Mouse (Mus musculus) left cerebral cortex, adult 11 months (tissue): ENCODE results near the gene Lrrc25.

ENCODE experiments used
- DNase-seq: peaks from one replicate; pipeline ENCODE4 v3.0.0; 2022; ENCODE audit warnings: low spot score

Gene Lrrc25

GRCm38 (mm10) chr8:70648164-70648442 is 32.1 kb downstream of the Lrrc25 start:
- no peak for DNase-seq

- no peak for DNase-seq
Measured at GRCm38 (mm10) chr8:70648921-70649320, 33.0 kb downstream of the Lrrc25 start.

GRCm38 (mm10) chr8:70649324-70649723 is 33.4 kb downstream of the Lrrc25 start:
- DNase-seq = no peak

GRCm38 (mm10) chr8:70650351-70650750 is 34.4 kb downstream of the Lrrc25 start:
- DNase-seq = no peak

GRCm38 (mm10) chr8:70653226-70653625 is 37.3 kb downstream of the Lrrc25 start:
- no peak for DNase-seq

GRCm38 (mm10) chr8:70654121-70654520 is 38.2 kb downstream of the Lrrc25 start:
- no peak for DNase-seq

GRCm38 (mm10) chr8:70655469-70655868 is 39.5 kb downstream of the Lrrc25 start:
- no peak for DNase-seq

GRCm38 (mm10) chr8:70656193-70656790 is 40.3 kb downstream of the Lrrc25 start:
- DNase-seq = no peak

- no peak for DNase-seq
Measured at GRCm38 (mm10) chr8:70657214-70657613, 41.3 kb downstream of the Lrrc25 start.

GRCm38 (mm10) chr8:70657739-70658138 is 41.8 kb downstream of the Lrrc25 start:
- no peak for DNase-seq

GRCm38 (mm10) chr8:70658897-70659603 is 43.1 kb downstream of the Lrrc25 start:
- DNase-seq = no peak

GRCm38 (mm10) chr8:70659604-70660272 is 43.8 kb downstream of the Lrrc25 start:
- peak; percentile 67 for DNase-seq

- no peak for DNase-seq
Measured at GRCm38 (mm10) chr8:70660273-70660725, 44.3 kb downstream of the Lrrc25 start, which contains the start of gene Pgpep1. Gene Pgpep1, minus strand, starts transcription at chr8:70660388.

- DNase-seq = no peak
Measured at GRCm38 (mm10) chr8:70663691-70664090, 47.7 kb downstream of the Lrrc25 start.

- no peak for DNase-seq
Measured at GRCm38 (mm10) chr8:70664631-70665030, 48.7 kb downstream of the Lrrc25 start.

- DNase-seq = no peak
Measured at GRCm38 (mm10) chr8:70665599-70665998, 49.6 kb downstream of the Lrrc25 start.

- DNase-seq = no peak
Measured at GRCm38 (mm10) chr8:70667071-70667470, 51.1 kb downstream of the Lrrc25 start.
